Mouse (Mus musculus) stomach, postnatal 0 days (tissue): ENCODE data around the gene Ano3.

Source experiments
- CTCF ChIP-seq: IDR thresholded peaks from 2 replicates; pipeline ENCODE4 v1.5.1; 2016; ENCODE audit warnings: antibody characterized with exemption, low read depth, mild to moderate bottlenecking, moderate library complexity
- EP300 ChIP-seq: optimal IDR thresholded peaks from 2 replicates; pipeline ENCODE3; 2016; ENCODE audit warnings: antibody characterized with exemption

GRCm38 (mm10) chr2:110950432-110950803 is 305 bp downstream of the Ano3 start:
- TF ChIP-seq CTCF (no peak), EP300 (no peak)
